Mouse (Mus musculus) small intestine, adult 2 months (tissue): ENCODE results near the gene Vwa5b1.

Experiments used
- CTCF ChIP-seq: fragments of 200-500 bp; IDR thresholded peaks from 2 replicates; pipeline ENCODE4 v1.5.1; 2012; ENCODE audit warnings: low read depth, mild to moderate bottlenecking, control low read depth, inconsistent platforms, low read length, moderate library complexity, mixed read lengths; ENCODE audit not compliant: insufficient replicate concordance, insufficient read length; ENCODE audit errors: extremely low read depth
- POLR2A ChIP-seq: fragments of 200-500 bp; IDR thresholded peaks from 2 replicates; pipeline ENCODE4 v1.6.1; 2012; ENCODE audit warnings: low read depth, mild to moderate bottlenecking, control low read depth, inconsistent platforms, low read length, moderate library complexity

DNA sequence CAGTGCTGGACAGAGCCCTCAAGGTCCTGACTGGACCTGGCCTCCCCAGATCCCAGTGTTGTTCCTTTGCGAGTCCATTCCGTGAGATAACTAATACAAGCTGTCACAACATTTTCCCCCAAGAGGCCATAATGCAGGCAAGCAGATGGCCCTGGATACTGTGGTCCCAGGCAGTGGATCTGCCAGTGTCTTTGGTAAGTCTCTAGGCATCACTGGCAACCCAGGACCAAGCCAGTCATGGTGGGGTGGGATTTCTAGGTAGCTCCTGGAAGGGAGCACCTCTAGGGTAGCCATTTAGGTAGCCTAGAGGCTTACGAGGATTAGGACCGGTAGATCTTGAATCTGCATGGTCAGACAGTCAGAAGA is 445 bp upstream of the Vwa5b1 start:
- TF ChIP-seq CTCF (no peak), POLR2A (no peak)
